Mouse (Mus musculus): ENCODE results near the gene Rasal2.

DNA sequence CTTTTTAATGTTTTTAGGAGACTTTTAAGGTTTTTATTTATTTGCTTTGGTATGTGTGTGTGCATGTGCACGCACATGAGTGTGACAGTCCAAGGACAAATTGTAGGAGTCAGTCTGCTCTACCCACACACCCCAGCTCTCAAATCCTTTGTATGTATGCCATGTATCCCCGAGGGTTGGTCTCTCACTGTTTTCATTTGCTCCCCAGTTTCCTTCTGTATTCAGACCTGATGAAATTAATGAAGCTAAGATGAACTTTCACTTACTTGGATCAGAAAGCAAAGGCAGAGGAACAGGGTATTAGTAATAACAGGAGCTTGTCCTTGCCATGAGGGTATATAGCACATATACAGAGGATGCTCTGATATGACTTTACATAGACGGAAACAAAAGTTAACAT is 165.1 kb downstream of the Rasal2 start:
- TF ChIP-seq CTCF (IDR thresholded peaks at IDR 0.05): no peak
- TF ChIP-seq POLR2A (IDR thresholded peaks at IDR 0.05; ENCODE audit: insufficient read depth, low read depth, low read length): no peak
- no peak for TF ChIP-seq EP300 (IDR thresholded peaks at IDR 0.05; ENCODE audit: insufficient read depth, low read depth, low read length)

Data from heart, adult 2 months (tissue).